Mouse (Mus musculus) lung, embryonic 14.5 days (tissue): ENCODE measurements at regions not wholly inside any gene's neighbourhood (a gene's known extent, or its start where the extent isn't known, plus 50 kb on each side); places are given as distances from the start of the nearest gene placed in this dataset.
A peak's percentile ranks its signal among the peaks of the same experiment; 100 is the strongest.
"Not testable (repeated sequence)": the region's sequence is repeated elsewhere in the genome, so short reads cannot be mapped to it uniquely, and the experiment has no call there.

Experiments used
- ATAC-seq: fragments of 200-750 bp; cut with Nextera tagmentation; 2 replicates; pipeline ENCODE4 v1.8.0; 2017; ENCODE audit warnings: mild to moderate bottlenecking, moderate TSS enrichment, moderate library complexity; ENCODE audit not compliant: insufficient read depth
- DNase-seq: peaks from one replicate; pipeline ENCODE4 v3.0.0-alpha.2; 2015
- H3K27ac ChIP-seq: fragments of 300-500 bp; sonication (generic); 2 replicates; pipeline ENCODE4 v1.5.1; 2014; ENCODE audit warnings: low read depth, mild to moderate bottlenecking, moderate library complexity
- H3K27me3 ChIP-seq: fragments of 300-500 bp; sonication (generic); 2 replicates; pipeline ENCODE4 v1.6.1; 2014; ENCODE audit warnings: low read length, control low read depth; ENCODE audit not compliant: insufficient read depth
- H3K36me3 ChIP-seq: fragments of 300-500 bp; sonication (generic); 2 replicates; pipeline ENCODE4 v1.6.1; 2014; ENCODE audit warnings: control low read depth; ENCODE audit not compliant: insufficient read depth
- H3K4me1 ChIP-seq: fragments of 300-500 bp; sonication (generic); 2 replicates; pipeline ENCODE4 v1.6.1; 2014; ENCODE audit warnings: antibody characterized with exemption, control low read depth; ENCODE audit not compliant: insufficient read depth
- H3K4me2 ChIP-seq: fragments of 300-500 bp; sonication (generic); 2 replicates; pipeline ENCODE4 v1.6.1; 2014; ENCODE audit warnings: mild to moderate bottlenecking
- H3K4me3 ChIP-seq: fragments of 300-500 bp; sonication (generic); 2 replicates; pipeline ENCODE4 v1.5.1; 2014; ENCODE audit warnings: low read depth, low read length
- H3K9ac ChIP-seq: fragments of 300-500 bp; sonication (generic); 2 replicates; pipeline ENCODE4 v1.6.1; 2014
- H3K9me3 ChIP-seq: fragments of 300-500 bp; sonication (generic); 2 replicates; pipeline ENCODE4 v1.6.1; 2016; ENCODE audit warnings: low read depth, low read length, control low read depth
- CTCF ChIP-seq: IDR thresholded peaks from 2 replicates; pipeline ENCODE4 v1.5.1; 2016; ENCODE audit warnings: antibody characterized with exemption, low read depth
- WGBS: fragments of 180-500 bp; shearing (Covaris S2); extraction: QIAGEN DNeasy Blood & Tissue Kit; methylation state at CpG from one replicate; pipeline ENCODE4 v1.1.7; 2014; 5-methylcytosine and 5-hydroxymethylcytosine counted together

DNA sequence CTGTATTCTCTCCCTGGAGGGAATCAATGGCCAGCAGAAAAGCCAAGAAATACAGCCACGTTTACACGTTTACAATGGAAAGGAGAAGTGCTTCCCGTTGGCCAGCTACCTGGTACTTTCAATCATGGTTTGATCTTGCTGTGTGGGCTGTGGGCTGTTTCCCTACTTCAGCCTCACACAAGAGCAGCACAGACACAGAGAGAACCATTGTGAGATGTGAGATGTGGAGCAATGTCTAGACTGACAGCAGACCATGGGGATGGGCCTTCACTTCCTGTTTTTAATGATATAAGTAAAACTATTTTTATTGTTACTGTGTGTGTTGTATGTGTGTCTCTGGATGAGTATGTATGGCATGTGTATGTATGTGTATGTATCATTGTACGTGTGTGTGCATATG lies 156.2 kb downstream of the Mterf1b start:
- Histone ChIP-seq H3K27me3 (no peaks in the 10 kb centered on the region), H3K9ac (no peak overlapping the region), H3K4me3 (no peak overlapping the region), H3K9me3 (no peaks in the 10 kb centered on the region), H3K36me3 (no peaks in the 10 kb centered on the region), H3K4me2 (no peak overlapping the region), H3K27ac (no peak overlapping the region), H3K4me1 (no peaks in the 10 kb centered on the region)
- TF ChIP-seq CTCF, result no peak
- ATAC-seq (no peak), DNase-seq (no peak)
- WGBS, result 80% methylated on average over 4 of the region's 4 CpGs

DNA sequence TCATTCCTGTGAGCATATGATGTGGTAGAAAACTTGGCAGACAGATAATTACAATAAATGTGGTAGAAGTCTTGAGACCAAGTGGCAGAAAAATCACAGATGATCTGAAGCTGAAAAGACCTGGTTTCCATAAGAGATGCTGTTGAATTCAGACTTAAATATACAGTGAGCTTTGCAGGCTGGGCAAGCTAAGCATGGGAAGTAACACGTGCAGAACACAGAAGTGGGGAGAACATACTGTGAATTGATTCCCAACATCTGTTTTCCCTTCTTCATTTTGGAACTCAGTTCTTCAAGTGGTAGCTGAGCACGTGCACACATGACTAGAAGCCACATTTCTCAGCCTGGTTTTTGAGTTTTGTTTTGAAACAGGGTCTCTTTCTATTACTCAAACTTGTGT lies 157.8 kb downstream of the Mterf1b start:
- ATAC-seq, result 0 out of 2 replicates have a peak, but pooled peaks have one; percentile 47
- no peak for TF ChIP-seq CTCF
- Histone ChIP-seq H3K9ac (no peak overlapping the region), H3K27ac (0 out of 2 replicates have a peak overlapping the region, but pooled peaks have one; percentile 18), H3K4me3 (no peak overlapping the region), H3K4me2 (no peak overlapping the region), H3K27me3 (no peaks in the 10 kb centered on the region), H3K36me3 (no peaks in the 10 kb centered on the region), H3K4me1 (no peaks in the 10 kb centered on the region), H3K9me3 (no peaks in the 10 kb centered on the region)
- WGBS, result 44% methylated on average over 2 of the region's 2 CpGs
- peak; percentile 60 for DNase-seq

DNA sequence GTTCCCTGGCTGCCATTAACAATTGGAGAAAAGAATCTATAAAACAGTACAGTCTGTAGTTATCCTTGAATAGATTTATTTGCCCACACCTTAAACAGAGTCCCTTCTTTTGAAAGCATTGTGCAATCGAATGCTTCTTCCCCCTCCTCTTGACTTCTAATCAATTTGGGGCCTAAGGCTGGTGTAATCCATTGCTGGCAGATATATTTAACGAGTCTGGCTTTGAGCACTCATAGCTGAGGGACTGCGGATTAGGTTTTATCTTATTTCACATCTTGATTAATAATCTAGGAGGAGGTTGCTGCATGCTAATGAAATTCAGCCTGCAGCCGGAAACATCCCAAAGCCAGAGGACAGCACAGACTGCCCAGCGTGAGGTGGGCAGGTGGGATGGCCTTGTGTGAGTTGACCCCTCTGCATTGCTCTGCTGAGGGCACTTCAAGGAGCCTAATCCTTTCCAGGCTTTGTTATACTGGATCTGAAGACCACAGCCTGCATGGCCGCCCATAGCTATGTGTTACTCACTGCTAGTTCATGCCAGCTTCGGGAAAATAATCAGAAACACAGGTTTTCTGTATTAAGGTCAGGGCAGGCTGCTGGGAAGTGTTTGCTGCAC lies 163.6 kb downstream of the Mterf1b start:
- WGBS, result 66% methylated on average over 7 of the region's 7 CpGs
- no peaks in the 10 kb centered on the region for H3K9me3 ChIP-seq
- H3K4me2 ChIP-seq, result no peak overlapping the region
- H3K36me3 ChIP-seq, result no peaks in the 10 kb centered on the region
- DNase-seq, result no peak
- no peak for ATAC-seq
- no peak overlapping the region for H3K9ac ChIP-seq
- no peak overlapping the region for H3K4me3 ChIP-seq
- H3K27me3 ChIP-seq, result no peaks in the 10 kb centered on the region
- TF ChIP-seq CTCF, result no peak
- H3K4me1 ChIP-seq, result no peaks in the 10 kb centered on the region
- no peak overlapping the region for H3K27ac ChIP-seq

DNA sequence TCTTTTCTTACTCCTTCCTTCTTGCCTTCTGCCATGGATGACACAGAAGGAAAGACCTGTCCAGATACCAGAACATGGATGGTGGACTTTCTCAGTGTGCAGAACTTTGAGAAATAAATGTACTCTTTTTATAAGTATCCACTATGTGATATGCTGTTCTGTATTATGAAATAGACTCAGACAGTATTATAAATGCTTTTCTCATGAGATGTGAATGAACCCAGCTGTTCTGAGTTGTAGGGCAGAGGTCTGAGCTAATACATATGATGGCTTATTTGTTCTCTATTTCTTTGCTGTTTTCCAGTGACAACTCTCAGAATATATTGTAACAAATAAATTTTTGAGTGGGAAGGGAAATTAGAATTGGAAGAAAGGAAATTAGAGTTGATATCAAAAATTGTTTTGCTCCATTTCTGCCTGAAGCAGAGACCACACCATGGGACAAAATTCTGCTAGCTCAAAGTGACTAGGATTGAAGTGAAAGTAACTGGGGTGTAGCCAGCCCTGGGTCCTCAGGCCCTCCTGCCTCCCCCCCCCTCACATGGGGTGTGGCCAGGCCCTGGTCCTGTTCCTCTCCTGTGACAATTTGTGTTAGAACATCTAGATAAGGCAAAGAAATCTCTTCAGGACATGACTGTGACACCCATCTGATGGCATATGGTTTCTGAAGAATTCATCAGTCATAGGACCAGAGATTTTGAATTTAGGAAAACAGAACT lies 164.5 kb downstream of the Mterf1b start:
- H3K4me1 ChIP-seq, H3K27ac ChIP-seq, H3K27me3 ChIP-seq, H3K4me3 ChIP-seq, H3K9ac ChIP-seq, H3K4me2 ChIP-seq, H3K9me3 ChIP-seq, H3K36me3 ChIP-seq: not testable (repeated sequence)
- ATAC-seq (peak; percentile 41; the same call in 1 of the 2 replicates), DNase-seq (peak; percentile 39)

DNA sequence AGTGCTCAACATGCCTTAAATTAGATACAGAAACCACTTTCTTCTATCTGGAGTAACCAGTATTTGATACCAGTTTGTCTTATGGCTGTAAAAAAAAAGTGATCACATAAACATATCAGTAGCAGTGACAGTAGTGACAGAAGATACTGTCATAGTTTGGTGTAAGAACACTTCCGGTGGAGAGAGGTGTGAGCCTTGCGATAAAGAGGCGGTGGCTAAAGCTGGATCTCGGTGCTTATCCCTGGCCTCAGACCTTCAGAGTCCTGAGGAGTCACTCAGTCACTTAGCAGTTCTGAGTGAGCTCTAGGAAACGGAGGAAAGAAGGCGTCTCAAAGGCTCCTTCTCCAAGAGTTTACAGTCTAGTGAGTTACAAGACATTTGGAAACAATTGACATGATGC lies 169.4 kb downstream of the Mterf1b start:
- H3K27me3 ChIP-seq, H3K36me3 ChIP-seq, H3K9me3 ChIP-seq, DNase-seq, H3K27ac ChIP-seq, H3K4me1 ChIP-seq, H3K4me2 ChIP-seq, H3K9ac ChIP-seq, ATAC-seq, H3K4me3 ChIP-seq: not testable (repeated sequence)
- WGBS, result 56% methylated on average over 6 of the region's 6 CpGs

DNA sequence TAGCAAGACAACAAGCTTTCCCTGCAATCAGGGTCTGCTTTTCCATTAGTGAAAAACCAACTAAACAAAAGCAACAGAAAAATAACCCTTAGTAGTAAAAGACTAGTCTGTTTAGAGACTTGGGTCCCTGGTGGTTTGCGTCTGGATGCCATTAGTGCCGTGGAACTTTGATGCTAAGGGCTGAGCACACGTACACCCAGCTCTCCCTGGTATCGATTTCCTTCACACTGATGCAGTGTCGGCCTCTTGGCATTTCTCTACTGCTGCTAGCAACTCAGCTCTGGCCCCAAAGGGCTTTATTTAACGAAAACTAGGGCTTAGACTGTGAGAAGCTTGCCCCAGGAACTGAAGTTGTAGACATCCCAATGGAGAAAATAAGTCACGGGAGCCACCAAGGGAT lies 192.6 kb downstream of the Mterf1b start:
- H3K9me3 ChIP-seq, H3K4me3 ChIP-seq, H3K4me1 ChIP-seq, ATAC-seq, H3K9ac ChIP-seq, DNase-seq, H3K27ac ChIP-seq, H3K4me2 ChIP-seq, H3K36me3 ChIP-seq, H3K27me3 ChIP-seq: not testable (repeated sequence)
- 54% methylated on average over 7 of the region's 7 CpGs for WGBS

DNA sequence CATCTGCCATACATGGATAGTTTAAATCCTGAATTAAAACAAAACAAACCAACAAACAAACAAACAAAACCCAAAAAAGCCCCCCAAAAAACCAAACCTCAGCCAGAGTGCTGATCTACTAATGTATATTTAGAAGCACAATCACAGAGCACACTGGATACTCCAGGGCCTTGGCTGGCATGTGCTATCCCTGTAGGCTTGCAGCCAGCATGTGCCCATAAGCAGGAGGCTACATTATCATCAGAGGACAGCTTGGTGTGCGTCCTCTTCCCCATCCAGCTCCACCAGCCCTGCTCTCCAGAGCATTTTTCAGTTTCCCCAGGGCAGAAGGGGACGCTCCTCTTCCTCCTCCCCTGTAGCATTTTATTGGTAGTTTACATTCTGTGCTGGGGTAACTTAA lies 198.9 kb downstream of the Mterf1b start:
- ATAC-seq (no peak), DNase-seq (no peak)
- no peaks in the 10 kb centered on the region for H3K36me3 ChIP-seq
- H3K4me1 ChIP-seq, result no peaks in the 10 kb centered on the region
- no peak overlapping the region for H3K27ac ChIP-seq
- no peak overlapping the region for H3K4me2 ChIP-seq
- H3K9ac ChIP-seq, result no peak overlapping the region
- TF ChIP-seq CTCF, result no peak
- H3K4me3 ChIP-seq, result no peak overlapping the region
- H3K27me3 ChIP-seq, result no peaks in the 10 kb centered on the region
- 54% methylated on average over 2 of the region's 2 CpGs for WGBS
- no peaks in the 10 kb centered on the region for H3K9me3 ChIP-seq

DNA sequence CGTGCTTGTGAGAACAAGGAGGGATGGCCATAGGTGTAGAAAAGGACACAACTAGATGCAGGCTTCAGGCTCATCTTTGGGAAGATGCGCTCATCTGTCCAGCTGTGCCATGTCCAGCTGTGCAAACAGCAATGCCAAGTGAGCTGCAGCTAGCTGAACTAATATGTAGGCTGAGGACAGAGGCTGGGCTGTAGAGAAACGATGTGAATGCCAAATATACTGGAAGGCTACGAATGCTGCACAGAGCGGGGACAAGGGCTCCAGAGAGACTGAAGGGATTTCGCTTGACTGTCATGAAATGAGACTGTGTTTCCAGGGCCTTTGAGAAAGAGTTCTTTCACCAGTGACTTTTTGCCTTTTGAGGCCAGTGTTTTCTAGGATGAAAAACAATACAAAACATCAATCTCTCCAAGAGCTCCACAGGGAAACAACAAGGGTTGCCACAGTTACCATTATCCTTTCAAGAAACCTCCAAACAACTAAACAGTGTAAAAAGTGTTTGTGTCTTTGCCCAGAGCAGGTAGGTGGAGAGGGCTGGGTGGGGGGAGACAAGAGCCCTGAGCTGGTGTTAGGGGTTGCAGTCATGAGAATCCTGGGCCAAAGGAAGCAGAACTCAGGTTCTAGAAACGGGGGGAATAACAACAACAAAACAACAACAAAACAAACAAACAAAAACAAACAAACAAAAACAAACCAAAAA lies 202.3 kb downstream of the Mterf1b start:
- H3K4me1 ChIP-seq, ATAC-seq, H3K27me3 ChIP-seq, H3K4me3 ChIP-seq, H3K4me2 ChIP-seq, DNase-seq, H3K27ac ChIP-seq, H3K36me3 ChIP-seq, H3K9me3 ChIP-seq, H3K9ac ChIP-seq: not testable (repeated sequence)
- 65% methylated on average over 6 of the region's 7 CpGs for WGBS
